Mouse (Mus musculus): ENCODE data around the gene Gm49630.
"Not testable (repeated sequence)": the region's sequence is repeated elsewhere in the genome, so short reads cannot be mapped to it uniquely, and the experiment has no call there.

DNA sequence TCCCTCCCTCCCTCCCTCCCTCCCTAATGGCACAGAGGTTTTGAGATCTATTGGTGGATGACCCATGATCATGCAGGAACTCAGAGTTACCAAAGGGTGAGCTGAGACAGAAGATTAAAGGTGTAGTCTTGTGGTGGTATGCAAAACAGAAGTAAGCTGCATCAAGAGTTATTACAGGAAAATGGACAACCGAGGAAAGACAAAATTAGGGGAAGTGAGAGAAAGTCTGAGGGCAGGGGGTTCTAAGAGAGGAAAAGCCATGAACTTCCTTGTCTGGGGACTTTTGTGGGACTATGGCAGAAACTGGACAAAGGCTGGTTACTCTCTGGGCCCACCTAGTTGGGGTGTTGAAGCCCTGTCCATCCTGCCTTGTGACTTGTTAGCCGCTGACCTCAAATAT is 24.5 kb upstream of the Gm49630 start:
- TF ChIP-seq CTCF (IDR thresholded peaks at IDR 0.05; ENCODE audit: low read depth, low read length); GATA1 (IDR thresholded peaks at IDR 0.05; ENCODE audit: borderline replicate concordance, low read length); POLR2AphosphoS5 (IDR thresholded peaks at IDR 0.05; ENCODE audit: insufficient replicate concordance, low read depth, low read length); TAL1 (conservative IDR thresholded peaks at IDR 0.05; ENCODE audit: low read depth, low read length); GATA2 (IDR thresholded peaks at IDR 0.05; ENCODE audit: borderline replicate concordance, low read depth, low read length): not testable (repeated sequence)

Data from G1E (cell line).